Mouse (Mus musculus) liver, postnatal 0 days (tissue): ENCODE results near the gene Fer. TPM values are rescaled to one million over a fixed set of nuclear protein-coding genes. Genes with fewer than 3 reads are reported as not detected.
"Not testable (repeated sequence)": the region's sequence is repeated elsewhere in the genome, so short reads cannot be mapped to it uniquely, and the experiment has no call there.

Experiments
- ATAC-seq: fragments of 200-750 bp; cut with Nextera tagmentation; 2 replicates; pipeline ENCODE4 v1.8.0; 2017; ENCODE audit warnings: mild to moderate bottlenecking, moderate library complexity
- DNase-seq: peaks from one replicate; pipeline ENCODE4 v3.0.0-alpha.2; 2016
- H3K27ac ChIP-seq: fragments of 300-500 bp; sonication (generic); 2 replicates; pipeline ENCODE4 v1.5.1; 2014; ENCODE audit warnings: antibody characterized with exemption, moderate library complexity, mild to moderate bottlenecking, low read depth
- H3K27me3 ChIP-seq: fragments of 300-500 bp; sonication (generic); 2 replicates; pipeline ENCODE4 v1.6.1; 2014; ENCODE audit warnings: low read length, control low read depth, mixed read lengths; ENCODE audit not compliant: insufficient read depth
- H3K36me3 ChIP-seq: fragments of 300-500 bp; sonication (generic); replicated peaks from 2 replicates; pipeline ENCODE4 v1.6.1; 2014; ENCODE audit warnings: mild to moderate bottlenecking, control low read depth, low read length, moderate library complexity, mixed read lengths; ENCODE audit not compliant: insufficient read depth
- H3K4me1 ChIP-seq: fragments of 300-500 bp; sonication (generic); 2 replicates; pipeline ENCODE4 v1.6.1; 2014; ENCODE audit warnings: antibody characterized with exemption, mild to moderate bottlenecking, control low read depth; ENCODE audit not compliant: insufficient read depth
- H3K4me2 ChIP-seq: fragments of 300-500 bp; sonication (generic); 2 replicates; pipeline ENCODE4 v1.6.1; 2014; ENCODE audit warnings: low read depth, mild to moderate bottlenecking, low read length, moderate library complexity, mixed read lengths
- H3K4me3 ChIP-seq: fragments of 300-500 bp; sonication (generic); 2 replicates; pipeline ENCODE4 v1.5.1; 2014; ENCODE audit warnings: low read depth, low read length
- H3K9ac ChIP-seq: fragments of 300-500 bp; sonication (generic); replicated peaks from 2 replicates; pipeline ENCODE4 v1.6.1; 2014; ENCODE audit warnings: mild to moderate bottlenecking, moderate library complexity
- H3K9me3 ChIP-seq: fragments of 300-500 bp; sonication (generic); 2 replicates; pipeline ENCODE4 v1.6.1; 2016; ENCODE audit warnings: mild to moderate bottlenecking, control low read depth, low read length, mixed read lengths
- CTCF ChIP-seq: sonication (generic); IDR thresholded peaks from 2 replicates; pipeline ENCODE4 v1.5.1; 2016; ENCODE audit warnings: antibody characterized with exemption, low read depth
- EP300 ChIP-seq: IDR thresholded peaks from 2 replicates; pipeline ENCODE4 v1.6.1; 2016; ENCODE audit warnings: antibody characterized with exemption, low read depth, mild to moderate bottlenecking
- WGBS: fragments of 180-500 bp; shearing (Covaris S2); extraction: QIAGEN DNeasy Blood & Tissue Kit; methylation state at CpG from one replicate; pipeline ENCODE4 v1.1.7; 2014; ENCODE audit not compliant: insufficient replicate concordance; 5-methylcytosine and 5-hydroxymethylcytosine counted together
- polyA plus RNA-seq: library from polyadenylated mRNA; unstranded; fragments of >200 nt; fragmentation: Nextera tagmentation; extraction: Ambion mirVana; gene quantifications from 2 replicates; pipeline ENCODE4 v1.2.1, GENCODE M21; 2015

The Fer gene
- polyA plus RNA-seq, 1 experiment from 2014 or later, result 6.3 TPM

- no peak for ATAC-seq
These were observed 20.6 kb upstream of the Fer start for GRCm38 (mm10) chr17:63842226-63842625.

DNA sequence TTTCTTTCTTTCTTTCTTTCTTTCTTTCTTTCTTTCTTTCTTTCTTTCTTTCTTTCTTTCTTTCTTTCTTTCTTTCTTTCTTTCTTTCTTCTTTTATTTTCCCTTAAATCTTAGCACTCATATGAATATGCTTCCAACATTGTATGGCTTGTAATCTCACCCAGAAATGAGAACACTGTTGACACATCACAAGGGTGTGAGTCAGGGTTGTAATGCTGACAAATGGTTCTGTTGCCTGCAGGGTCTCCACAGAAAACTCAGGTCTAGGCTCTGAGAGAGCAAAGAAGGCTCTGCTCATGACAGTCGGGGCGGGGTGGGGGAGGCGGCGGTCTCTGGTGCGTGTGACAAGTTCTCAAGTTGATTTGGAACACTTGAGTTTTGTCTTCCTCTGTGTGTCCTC lies 17.9 kb upstream of the Fer start:
- WGBS, result 72% methylated on average over 5 of the region's 5 CpGs
- H3K27ac ChIP-seq, result no peak overlapping the region
- no peaks in the 10 kb centered on the region for H3K4me1 ChIP-seq
- DNase-seq (no peak), ATAC-seq (no peak)
- no peak overlapping the region for H3K4me3 ChIP-seq
- H3K4me2 ChIP-seq, result no peak overlapping the region
- H3K9me3 ChIP-seq, result no peaks in the 10 kb centered on the region
- TF ChIP-seq CTCF (no peak), EP300 (no peak)
- no peak overlapping the region for H3K9ac ChIP-seq
- H3K27me3 ChIP-seq, result no peaks in the 10 kb centered on the region
- no peaks in the 10 kb centered on the region for H3K36me3 ChIP-seq

More at GRCm38 (mm10) chr17:63842226-63842625, 20.6 kb upstream of the Fer start:
- Histone ChIP-seq H3K27ac (no peak overlapping the region), H3K9me3 (no peaks in the 10 kb centered on the region; the same call in 1 of the 2 replicates), H3K4me3 (no peak overlapping the region), H3K4me2 (no peak overlapping the region), H3K36me3 (no peaks in the 10 kb centered on the region), H3K27me3 (no peaks in the 10 kb centered on the region), H3K4me1 (no peaks in the 10 kb centered on the region), H3K9ac (no peak overlapping the region)
- DNase-seq, result no peak
- WGBS, result 74% methylated on average over 1 of the region's 1 CpGs
- TF ChIP-seq EP300, result no peak
- TF ChIP-seq CTCF, result no peak

GRCm38 (mm10) chr17:63845766-63846165 lies 17.1 kb upstream of the Fer start:
- H3K4me1 ChIP-seq, H3K4me3 ChIP-seq, ATAC-seq, H3K27ac ChIP-seq, DNase-seq, H3K9me3 ChIP-seq, H3K9ac ChIP-seq, H3K4me2 ChIP-seq, H3K27me3 ChIP-seq, H3K36me3 ChIP-seq: not testable (repeated sequence)
- WGBS, result 89% methylated on average over 3 of the region's 3 CpGs

- WGBS, result 2% methylated on average over 6 of the region's 6 CpGs
- no peaks in the 10 kb centered on the region for H3K9me3 ChIP-seq
- peak overlapping the region; percentile 87 for H3K4me2 ChIP-seq
- TF ChIP-seq EP300 (no peak), CTCF (no peak)
- H3K9ac ChIP-seq, result peak overlapping the region; percentile 67
- peak overlapping the region; percentile 64; the same call in 1 of the 2 replicates for H3K27ac ChIP-seq
- no peaks in the 10 kb centered on the region for H3K4me1 ChIP-seq
- no peaks in the 10 kb centered on the region for H3K36me3 ChIP-seq
- peak; percentile 65 for ATAC-seq
- H3K27me3 ChIP-seq, result no peaks in the 10 kb centered on the region
- H3K4me3 ChIP-seq, result peak overlapping the region; percentile 64
- DNase-seq, result no peak
These were observed 13.7 kb upstream of the Fer start for GRCm38 (mm10) chr17:63849151-63849550.

GRCm38 (mm10) chr17:63849566-63849965 lies 13.3 kb upstream of the Fer start:
- Histone ChIP-seq H3K9ac (peak overlapping the region; percentile 67), H3K4me1 (no peaks in the 10 kb centered on the region), H3K4me2 (peak overlapping the region; percentile 87), H3K27me3 (no peaks in the 10 kb centered on the region), H3K4me3 (peak overlapping the region; percentile 64), H3K36me3 (no peaks in the 10 kb centered on the region), H3K27ac (peak overlapping the region; percentile 64; the same call in 1 of the 2 replicates), H3K9me3 (no peaks in the 10 kb centered on the region)
- ATAC-seq, result peak; percentile 98
- TF ChIP-seq CTCF (no peak), EP300 (no peak)
- DNase-seq, result peak; percentile 76
- WGBS, result under 1% methylated on average over 20 of the region's 22 CpGs

DNA sequence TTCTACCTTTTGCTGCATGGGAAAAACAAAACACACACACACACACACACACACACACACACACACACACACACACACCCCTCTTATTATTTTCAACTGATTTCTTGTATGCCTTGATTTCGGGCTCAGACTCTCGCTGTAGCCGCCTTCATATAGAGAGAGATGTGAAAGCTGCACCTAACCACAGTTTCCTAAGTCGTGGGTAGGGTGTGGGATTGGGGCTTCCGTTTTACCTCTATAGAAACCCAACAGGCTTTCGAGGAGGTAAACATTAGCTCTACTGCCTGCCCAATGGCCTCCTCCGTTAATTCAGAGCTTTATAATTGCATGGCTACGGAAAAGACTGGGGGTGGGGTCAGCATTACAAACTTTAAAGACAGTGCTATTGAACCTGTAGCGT lies 12.8 kb upstream of the Fer start:
- Histone ChIP-seq H3K4me1 (no peaks in the 10 kb centered on the region), H3K9ac (no peak overlapping the region), H3K4me2 (peak overlapping the region; percentile 87), H3K4me3 (peak overlapping the region; percentile 64; the same call in 1 of the 2 replicates), H3K9me3 (no peaks in the 10 kb centered on the region), H3K36me3 (no peaks in the 10 kb centered on the region), H3K27ac (no peak overlapping the region), H3K27me3 (no peaks in the 10 kb centered on the region)
- DNase-seq (no peak), ATAC-seq (no peak)
- TF ChIP-seq CTCF, result no peak
- TF ChIP-seq EP300, result no peak
- 47% methylated on average over 9 of the region's 9 CpGs for WGBS

DNA sequence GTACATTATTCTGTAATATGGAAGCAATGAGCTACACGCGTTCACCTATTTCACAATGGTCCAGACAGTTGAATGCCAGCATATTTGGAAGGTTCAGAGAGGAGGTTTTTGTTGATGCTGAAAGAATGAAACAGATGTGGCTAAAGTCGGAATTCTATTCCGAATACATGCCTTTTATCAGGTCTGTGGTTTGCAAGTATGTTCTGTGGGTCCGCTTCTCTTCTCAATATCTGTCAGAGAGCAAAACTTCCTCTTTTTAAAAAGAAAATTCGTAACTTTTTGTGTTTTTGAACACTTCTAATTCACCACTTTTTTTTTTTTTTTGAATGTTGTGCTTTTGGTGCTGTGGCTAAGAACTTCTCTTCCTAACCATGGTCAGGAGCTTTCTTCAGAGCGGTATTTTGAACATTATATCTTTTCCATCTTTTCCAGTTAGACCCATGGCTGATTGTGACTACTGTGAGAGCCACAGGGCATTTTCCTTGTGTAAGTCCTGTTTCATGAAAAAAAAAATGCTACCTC lies 5.8 kb upstream of the Fer start:
- no peaks in the 10 kb centered on the region for H3K36me3 ChIP-seq
- no peak overlapping the region for H3K27ac ChIP-seq
- H3K4me1 ChIP-seq, result no peaks in the 10 kb centered on the region
- H3K27me3 ChIP-seq, result no peaks in the 10 kb centered on the region
- DNase-seq, result no peak
- WGBS, result 48% methylated on average over 7 of the region's 7 CpGs
- no peak overlapping the region for H3K4me2 ChIP-seq
- H3K9me3 ChIP-seq, result no peaks in the 10 kb centered on the region
- no peak for TF ChIP-seq EP300
- TF ChIP-seq CTCF, result no peak
- no peak overlapping the region for H3K4me3 ChIP-seq
- no peak overlapping the region for H3K9ac ChIP-seq
- no peak for ATAC-seq
